Mouse (Mus musculus): ENCODE measurements around the gene Tspan9.

DNA sequence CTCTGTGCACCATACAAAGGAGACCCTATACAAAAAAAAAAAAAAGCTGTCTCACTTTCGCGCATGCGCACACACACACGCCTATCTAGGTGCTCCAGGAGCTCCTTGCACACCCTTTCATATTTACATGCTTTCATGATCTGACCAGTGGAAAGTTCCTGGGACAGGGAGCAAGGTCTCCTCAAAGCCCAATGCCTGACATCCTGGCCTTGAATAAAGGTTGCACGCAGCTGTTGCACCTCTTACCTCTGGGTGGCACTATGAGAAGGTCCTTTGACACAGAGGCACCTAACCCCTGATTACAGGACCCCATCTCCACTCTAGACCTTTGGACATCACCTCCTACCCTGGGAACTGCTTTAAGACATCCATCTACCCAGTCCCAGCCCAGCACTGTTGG, 35.9 kb upstream of the Tspan9 start:
- TF ChIP-seq CTCF (IDR thresholded peaks at IDR 0.05; ENCODE audit: low read depth): peak; percentile 43
- TF ChIP-seq EP300 (optimal IDR thresholded peaks at IDR 0.05): no peak
